Mouse (Mus musculus): ENCODE measurements at regions not wholly inside any gene's neighbourhood (a gene's known extent, or its start where the extent isn't known, plus 50 kb on each side); places are given as distances from the start of the nearest gene placed in this dataset.

DNA sequence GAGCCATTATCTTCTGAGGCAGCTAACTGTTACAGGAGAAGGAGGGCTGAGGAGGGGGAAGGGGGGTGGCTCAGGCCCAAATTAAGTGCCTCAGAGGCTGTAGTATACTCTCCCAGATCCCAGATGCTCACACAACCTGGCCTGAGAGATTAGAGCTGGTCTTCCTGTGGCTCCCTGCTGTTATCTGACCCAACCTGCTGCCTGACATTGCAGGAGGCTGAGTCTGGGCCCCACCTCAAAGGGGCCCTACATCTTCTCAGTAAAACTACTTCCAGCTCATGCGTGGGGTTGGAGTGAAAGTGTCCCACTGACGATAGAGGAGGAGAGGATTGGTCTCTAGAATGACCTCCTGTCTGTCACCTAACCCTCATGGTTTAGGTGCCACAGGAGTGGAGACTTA, 64.0 kb upstream of the Lmo2 start:
- TF ChIP-seq CTCF (IDR thresholded peaks at IDR 0.05; ENCODE audit: borderline replicate concordance, extremely low read depth, insufficient read depth, insufficient read length): no peak
- no peak for TF ChIP-seq POLR2A (IDR thresholded peaks at IDR 0.05; ENCODE audit: borderline replicate concordance, extremely low read depth, insufficient read depth, insufficient read length, poor library complexity, severe bottlenecking)
